Mouse (Mus musculus) layer of hippocampus, postnatal 10 days (tissue): ENCODE results near the gene Glb1. TPM values are rescaled to one million over a fixed set of nuclear protein-coding genes. Genes with fewer than 3 reads are reported as not detected.
"Not testable (repeated sequence)": the region's sequence is repeated elsewhere in the genome, so short reads cannot be mapped to it uniquely, and the experiment has no call there.

Experiments
- DNase-seq, 2 experiments: peaks; one replicate each; pipeline ENCODE4 v3.0.0; 2021; ENCODE audit warnings: low spot score in 2 of 2
- long read RNA-seq: library from polyadenylated mRNA; stranded (forward); transcript quantifications from one replicate; pipeline ENCODE4 v2.0.0, GENCODE M21; 2023
- total RNA-seq, 2 experiments: library from RNA; stranded (reverse); gene quantifications; 2 replicates each; pipeline ENCODE4 v1.2.3; 2021

Gene Glb1
- 10 to 100 TPM; 28.6 to 29.2 TPM for total RNA-seq
- long read RNA-seq, transcript Glb1-201 (16 exons, 2,396 nt) = major isoform, 21 of 61 reads
- long read RNA-seq, partial matches to known transcripts = 33 of 61 reads
- long read RNA-seq, other reads (novel, unspliced or antisense) = 7 of 61 reads

GRCm38 (mm10) chr9:114400949-114401684 is at the start of gene Glb1, which contains the start of gene Tmppe:
Gene Glb1 (plus strand): TSS chr9:114401076.
Gene Tmppe (plus strand): TSS chr9:114401105.
- peak; percentile 73 to 82 for DNase-seq

DNA sequence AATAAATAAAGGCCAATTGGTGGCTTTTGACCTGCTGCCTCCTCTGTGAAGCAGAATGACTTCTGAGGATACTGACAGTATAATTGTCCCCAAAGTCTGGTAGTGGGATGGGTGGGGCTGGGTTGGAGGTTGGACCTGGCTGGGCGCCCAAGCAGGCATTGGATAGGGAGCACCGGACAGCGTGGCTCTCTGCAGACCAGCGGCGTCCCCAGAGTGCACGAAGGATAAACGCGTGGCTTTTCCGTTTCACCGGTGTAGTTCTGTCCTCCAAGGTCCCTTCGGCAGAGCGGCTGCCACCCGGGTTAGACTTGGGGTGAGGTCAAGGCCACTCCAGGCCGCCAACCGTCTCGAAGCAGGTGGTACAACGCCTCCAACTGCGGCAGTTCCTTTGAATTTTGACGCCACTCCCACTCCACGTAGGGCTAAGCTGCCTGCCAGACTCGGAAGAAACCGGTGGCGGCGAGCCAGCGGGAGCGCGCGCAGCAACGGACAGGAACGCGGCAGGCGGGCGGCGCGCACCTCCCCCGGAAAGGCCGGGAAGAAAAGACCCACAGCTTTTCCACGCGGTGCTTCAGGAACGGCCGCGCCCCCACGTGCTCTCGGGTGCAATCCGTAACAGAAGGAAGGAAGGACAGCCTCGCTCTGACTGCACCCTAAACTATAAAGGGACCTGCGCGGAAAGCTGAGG is 32.9 kb upstream of the Glb1 start:
- DNase-seq = peak; percentile 76 to 85

GRCm38 (mm10) chr9:114368471-114368858 is 32.4 kb upstream of the Glb1 start:
- no peak for DNase-seq

DNA sequence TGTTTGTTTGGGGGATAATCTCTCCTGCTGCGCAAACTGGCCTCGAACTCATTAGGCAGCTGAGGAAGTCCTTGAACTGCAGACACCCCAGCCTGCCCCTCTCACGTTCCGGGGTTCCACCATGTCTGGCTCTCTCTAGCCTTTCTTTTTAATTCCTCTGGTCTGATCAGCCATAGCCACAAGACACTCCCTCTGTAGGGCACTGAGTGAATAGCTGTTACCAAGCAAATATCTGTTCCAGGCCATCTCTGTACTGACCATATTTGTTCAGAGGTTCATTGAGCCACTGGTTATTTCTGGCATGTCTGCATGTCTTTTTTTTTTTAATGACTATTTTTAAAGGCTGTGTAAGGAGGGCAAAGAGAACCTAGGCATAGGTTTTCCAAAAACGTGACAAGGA is 31.5 kb upstream of the Glb1 start:
- not testable (repeated sequence) for DNase-seq

- DNase-seq = peak; percentile 35 to 41
Measured at GRCm38 (mm10) chr9:114371717-114372116, 29.2 kb upstream of the Glb1 start.

GRCm38 (mm10) chr9:114375276-114375962 is 25.5 kb upstream of the Glb1 start:
- no peak for DNase-seq

GRCm38 (mm10) chr9:114377168-114377567 is 23.7 kb upstream of the Glb1 start:
- DNase-seq = no peak

- DNase-seq = no peak
Measured at GRCm38 (mm10) chr9:114379871-114380270, 21.0 kb upstream of the Glb1 start.

- peak; percentile 50 to 63 for DNase-seq
Measured at GRCm38 (mm10) chr9:114380881-114381733, 19.8 kb upstream of the Glb1 start.

DNA sequence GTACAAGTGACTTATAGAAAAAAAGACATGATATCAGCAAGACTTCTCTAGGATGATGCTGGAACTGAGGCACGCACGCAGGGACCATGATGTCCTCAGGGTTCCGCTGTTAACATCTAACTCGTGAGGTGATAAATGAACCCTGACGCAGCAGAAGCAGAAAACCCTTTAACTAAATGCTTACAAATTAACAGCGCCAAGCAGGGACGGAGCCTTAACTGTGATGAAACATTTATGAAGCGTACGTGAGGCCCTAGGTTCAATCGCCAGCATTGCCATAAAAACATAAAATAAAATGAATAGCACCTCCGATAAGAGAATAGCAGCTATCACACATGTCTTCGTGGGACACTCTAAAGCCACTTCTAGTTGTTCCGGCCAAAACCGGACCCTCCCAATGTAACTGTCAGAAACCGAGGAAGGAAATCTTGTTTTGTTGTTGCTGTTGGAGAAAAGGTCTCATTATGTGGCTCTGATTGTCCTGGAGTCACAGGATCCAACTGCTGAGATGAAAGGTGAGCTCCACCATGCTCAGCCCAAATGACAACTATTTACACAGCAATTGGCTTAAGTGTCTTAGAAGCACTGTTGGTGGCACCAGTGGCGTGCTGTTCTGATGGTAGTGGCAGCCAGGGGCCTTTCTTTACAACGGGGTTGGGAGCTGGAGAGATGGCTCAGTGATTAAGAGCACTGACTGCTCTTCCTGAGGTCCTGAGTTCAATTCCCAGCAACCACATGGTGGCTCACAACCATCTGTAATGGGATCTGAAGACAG is 17.8 kb upstream of the Glb1 start:
- no peak for DNase-seq

- no peak for DNase-seq
Measured at GRCm38 (mm10) chr9:114384691-114385090, 16.2 kb upstream of the Glb1 start.

DNA sequence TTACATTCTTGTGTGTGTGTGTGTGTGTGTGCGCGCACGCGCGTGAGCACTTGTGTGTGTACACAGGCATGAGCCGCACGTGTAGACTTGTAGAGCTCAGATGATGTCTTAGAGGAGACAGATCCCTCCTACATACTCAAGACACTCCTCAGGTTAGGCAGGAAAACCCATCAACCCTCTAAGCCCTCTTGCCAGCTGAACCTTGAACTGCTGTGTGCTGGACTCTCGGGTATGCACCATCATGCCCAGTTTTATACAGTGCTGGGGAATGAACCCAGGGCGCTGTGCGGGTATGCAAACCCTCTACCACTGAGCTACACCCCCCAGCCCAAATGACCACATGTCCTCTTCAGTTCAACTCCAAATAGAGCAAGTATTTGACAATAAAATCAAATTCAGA is 15.7 kb upstream of the Glb1 start:
- no peak for DNase-seq

DNA sequence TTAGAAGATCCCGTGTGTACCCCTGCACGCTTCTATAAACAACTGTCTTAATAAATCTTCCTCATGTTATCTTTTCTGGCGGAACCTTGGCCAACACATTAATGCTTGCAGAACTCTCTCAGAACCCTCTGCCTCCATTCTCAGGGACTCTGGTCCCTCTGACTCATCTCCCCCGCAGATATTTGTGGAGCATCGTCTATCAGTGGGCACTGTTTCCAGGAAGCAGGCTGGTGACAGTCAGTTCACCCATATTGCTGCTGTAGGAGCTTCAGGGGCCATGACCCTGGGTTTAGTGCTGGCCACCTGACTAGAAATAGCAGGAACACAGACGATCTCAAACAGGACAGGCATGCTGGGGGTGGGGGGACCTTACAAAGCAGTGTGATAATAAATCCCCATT is 13.8 kb upstream of the Glb1 start:
- no peak for DNase-seq

GRCm38 (mm10) chr9:114388288-114388687 is 12.6 kb upstream of the Glb1 start:
- no peak for DNase-seq

DNA sequence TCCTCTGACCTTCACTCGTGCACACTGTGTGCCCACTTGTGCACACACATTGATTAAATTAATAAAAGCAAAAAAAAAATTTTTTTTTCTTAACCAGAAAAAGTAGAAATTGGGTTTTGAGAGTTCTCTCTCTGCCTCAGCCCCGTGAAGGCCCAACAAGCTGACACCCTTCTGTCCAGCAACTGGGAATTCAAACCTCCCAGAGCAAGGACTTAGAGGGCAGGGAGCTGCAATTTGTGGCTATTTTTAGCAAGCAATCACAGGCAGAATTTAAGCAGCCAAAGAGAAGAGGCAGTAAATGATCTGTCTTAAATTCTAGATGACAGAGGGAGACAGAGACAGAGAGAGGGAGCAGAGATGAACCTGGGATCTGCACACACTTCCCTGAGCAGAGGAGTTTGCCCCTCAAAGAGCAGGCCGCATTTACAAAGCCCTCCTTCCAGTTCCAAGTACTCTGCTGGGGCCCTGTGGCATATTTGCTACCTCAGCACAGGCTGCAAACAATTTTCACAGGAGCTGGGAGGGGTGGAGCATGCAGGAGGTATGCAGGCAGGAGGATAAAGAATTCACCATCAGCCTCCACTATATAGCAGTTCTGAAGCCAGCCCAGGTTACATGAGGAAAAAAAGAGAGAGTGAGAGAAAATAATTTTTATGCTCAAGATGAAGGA is 12.0 kb upstream of the Glb1 start:
- no peak for DNase-seq

DNA sequence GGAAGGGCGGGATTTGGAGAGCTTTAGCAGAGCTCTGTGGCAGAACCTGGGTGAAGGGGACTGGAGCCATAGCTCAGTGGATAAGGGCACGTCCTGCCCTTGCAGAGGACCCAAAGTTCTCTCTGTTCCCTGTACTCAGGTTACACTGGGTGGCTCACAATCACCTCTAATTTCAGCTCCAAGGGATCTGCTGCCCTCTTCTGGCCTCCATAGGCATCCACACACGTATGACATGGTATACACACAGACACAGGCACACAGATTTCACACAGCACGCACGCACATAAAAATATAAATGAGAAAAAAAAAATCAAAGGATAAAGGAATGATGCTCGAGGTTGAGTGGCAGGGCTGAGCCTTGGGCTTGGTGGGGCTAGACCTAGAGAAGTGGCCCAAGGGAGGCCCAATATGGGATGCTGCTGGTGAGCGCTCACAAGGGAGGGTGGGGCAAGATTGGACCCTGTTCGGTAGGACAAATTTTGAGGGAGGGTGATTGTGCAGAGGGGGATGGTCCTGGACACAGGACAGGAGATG is 11.4 kb upstream of the Glb1 start:
- DNase-seq = no peak

GRCm38 (mm10) chr9:114389905-114390748 is 10.7 kb upstream of the Glb1 start, which contains the start of gene Crtap:
Gene Crtap (minus strand): TSS chr9:114390675.
- DNase-seq = peak; percentile 52 to 65

DNA sequence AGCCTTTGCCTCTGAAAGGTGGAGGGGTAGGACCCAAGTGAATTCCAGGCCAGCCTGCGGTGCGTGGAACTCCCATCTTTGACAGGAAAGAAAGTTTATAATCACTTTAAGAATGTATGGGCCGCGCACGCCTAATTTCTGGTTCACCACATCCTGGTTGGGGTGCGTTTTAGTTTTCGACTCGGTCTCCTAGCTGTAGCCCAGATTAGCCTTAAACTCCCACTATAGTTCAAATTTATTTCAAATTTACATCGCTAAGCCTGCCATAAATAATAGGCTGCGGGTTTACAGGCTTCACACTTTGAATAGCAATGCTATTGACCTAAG is 10.2 kb upstream of the Glb1 start:
- DNase-seq = no peak
